Mouse (Mus musculus) liver, adult 2 months (tissue): ENCODE data around the gene Syde1. TPM values are rescaled to one million over a fixed set of nuclear protein-coding genes. Genes with fewer than 3 reads are reported as not detected.
A peak's percentile ranks its signal among the peaks of the same experiment; 100 is the strongest.

Experiments used
- DNase-seq: peaks from one replicate; pipeline ENCODE4 v3.0.0-alpha.2; 2011; ENCODE audit warnings: low read depth, low spot score; ENCODE audit errors: extremely low read depth
- H3K27ac ChIP-seq: fragments of 200-500 bp; replicated peaks from 2 replicates; pipeline ENCODE4 v1.5.1; 2012; ENCODE audit warnings: low read depth, mild to moderate bottlenecking, control low read depth, inconsistent platforms, low read length; ENCODE audit not compliant: insufficient read depth
- H3K27me3 ChIP-seq: fragments of 200-500 bp; 2 replicates; pipeline ENCODE4 v1.6.1; 2012; ENCODE audit warnings: mild to moderate bottlenecking, moderate library complexity, low read length, inconsistent platforms; ENCODE audit not compliant: control insufficient read depth, insufficient read depth
- H3K36me3 ChIP-seq: fragments of 200-500 bp; 2 replicates; pipeline ENCODE4 v1.6.1; 2012; ENCODE audit warnings: low read length, inconsistent platforms; ENCODE audit not compliant: control insufficient read depth, insufficient read depth
- H3K4me1 ChIP-seq: fragments of 200-500 bp; 2 replicates; pipeline ENCODE4 v1.6.1; 2011; ENCODE audit warnings: low read length; ENCODE audit not compliant: control insufficient read depth, insufficient read depth
- H3K4me3 ChIP-seq: fragments of 200-500 bp; 2 replicates; pipeline ENCODE4 v1.5.1; 2011; ENCODE audit warnings: low read depth, mild to moderate bottlenecking, control low read depth, low read length, moderate library complexity; ENCODE audit not compliant: insufficient read depth
- H3K79me2 ChIP-seq: fragments of 200-500 bp; 2 replicates; pipeline ENCODE4 v1.6.1; 2012; ENCODE audit warnings: inconsistent platforms, mild to moderate bottlenecking, low read length, moderate library complexity; ENCODE audit not compliant: control insufficient read depth, insufficient read depth
- H3K9ac ChIP-seq: fragments of 200-500 bp; 2 replicates; pipeline ENCODE4 v1.6.1; 2012; ENCODE audit warnings: low read depth, mild to moderate bottlenecking, control low read depth, inconsistent platforms, low read length
- CTCF ChIP-seq: fragments of 200-500 bp; IDR thresholded peaks from 2 replicates; pipeline ENCODE4 v1.5.1; 2011; ENCODE audit warnings: low read depth, low read length, control low read depth
- POLR2A ChIP-seq: fragments of 200-500 bp; IDR thresholded peaks from 2 replicates; pipeline ENCODE4 v1.6.1; 2011; ENCODE audit warnings: low read length, control low read depth; ENCODE audit not compliant: insufficient read depth; ENCODE audit errors: extremely low read depth
- WGBS: fragments of 180-500 bp; shearing (Covaris S2); methylation state at CpG from one replicate; pipeline ENCODE4 v1.1.7; 2018; 5-methylcytosine and 5-hydroxymethylcytosine counted together
- polyA plus RNA-seq: library from polyadenylated mRNA; depleted of rRNA; stranded (reverse); fragments of >200 nt; gene quantifications from 2 replicates; pipeline ENCODE4 v1.2.3, GENCODE M21; 2012
- total RNA-seq: library from RNA; depleted of rRNA; stranded (reverse); fragments of >200 nt; gene quantifications from 2 replicates; pipeline ENCODE4 v1.2.3, GENCODE M21; 2014

Syde1 gene
- total and polyA plus RNA-seq, 2 experiments: 0.74 to 3.4 TPM

DNA sequence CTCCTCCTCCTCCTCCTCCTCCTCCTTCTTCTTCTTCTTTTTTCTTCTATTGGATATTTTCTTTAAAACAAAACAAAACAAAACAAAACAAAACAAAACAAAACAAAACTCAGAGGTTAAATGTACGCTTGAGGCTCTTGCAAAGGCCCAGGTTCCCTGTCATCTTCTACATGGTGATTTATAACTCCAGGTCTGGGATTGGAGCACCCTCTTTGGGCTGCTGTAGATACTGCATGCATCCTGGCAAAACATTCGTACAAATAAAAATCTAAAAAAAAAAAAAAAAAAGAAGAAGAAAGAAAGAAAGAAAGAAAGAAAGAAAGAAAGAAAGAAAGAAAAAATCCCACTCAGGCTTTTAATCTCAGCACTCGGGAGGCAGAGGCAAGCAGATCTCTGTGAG lies 13.3 kb upstream of the Syde1 start:
- 36% methylated on average over 3 of the region's 3 CpGs for WGBS

GRCm38 (mm10) chr10:78599865-78600264 lies 8.1 kb upstream of the Syde1 start:
- Histone ChIP-seq H3K27me3 (peaks cover 13% of the 10 kb centered on the region; the same call in 1 of the 2 replicates), H3K4me3 (no peak overlapping the region), H3K4me1 (no peaks in the 10 kb centered on the region), H3K9ac (no peak overlapping the region), H3K27ac (no peak overlapping the region), H3K36me3 (no peaks in the 10 kb centered on the region), H3K79me2 (no peaks in the 10 kb centered on the region)
- no peak for DNase-seq
- WGBS: 79% methylated on average over 5 of the region's 5 CpGs
- TF ChIP-seq POLR2A (no peak), CTCF (no peak)

More for the DNA sequence above, 13.3 kb upstream of the Syde1 start:
- no peaks in the 10 kb centered on the region for H3K36me3 ChIP-seq
- peak; percentile 49 for DNase-seq
- H3K4me3 ChIP-seq: no peak overlapping the region
- 0 out of 2 replicates have a peak, but pooled peaks cover 3% of the 10 kb centered on the region for H3K27me3 ChIP-seq
- no peak overlapping the region for H3K27ac ChIP-seq
- H3K4me1 ChIP-seq: peaks cover 5% of the 10 kb centered on the region; the same call in 1 of the 2 replicates
- no peak overlapping the region for H3K9ac ChIP-seq
- H3K79me2 ChIP-seq: no peaks in the 10 kb centered on the region
- TF ChIP-seq CTCF (peak; percentile 29; the same call in 1 of the 2 replicates), POLR2A (no peak)

- no peak overlapping the region for H3K27ac ChIP-seq
- no peak for TF ChIP-seq POLR2A
- no peak for TF ChIP-seq CTCF
- H3K9ac ChIP-seq: no peak overlapping the region
- H3K4me1 ChIP-seq: no peaks in the 10 kb centered on the region
- H3K79me2 ChIP-seq: no peaks in the 10 kb centered on the region
- peaks cover 20% of the 10 kb centered on the region; the same call in 1 of the 2 replicates for H3K27me3 ChIP-seq
- DNase-seq: no peak
- no peak overlapping the region for H3K4me3 ChIP-seq
- no peaks in the 10 kb centered on the region for H3K36me3 ChIP-seq
Observed at GRCm38 (mm10) chr10:78594566-78594965, 2.8 kb upstream of the Syde1 start.

- TF ChIP-seq CTCF: no peak
- TF ChIP-seq POLR2A: no peak
- Histone ChIP-seq H3K36me3 (no peaks in the 10 kb centered on the region), H3K9ac (no peak overlapping the region), H3K79me2 (no peaks in the 10 kb centered on the region), H3K27ac (no peak overlapping the region), H3K4me3 (no peak overlapping the region), H3K4me1 (no peaks in the 10 kb centered on the region), H3K27me3 (peaks cover 20% of the 10 kb centered on the region; the same call in 1 of the 2 replicates)
- no peak for DNase-seq
- 72% methylated on average over 6 of the region's 6 CpGs for WGBS
Observed at GRCm38 (mm10) chr10:78594157-78594556, 2.4 kb upstream of the Syde1 start.

GRCm38 (mm10) chr10:78593736-78594135 lies 2.0 kb upstream of the Syde1 start:
- H3K4me1 ChIP-seq: no peaks in the 10 kb centered on the region
- H3K27me3 ChIP-seq: peaks cover 20% of the 10 kb centered on the region; the same call in 1 of the 2 replicates
- H3K4me3 ChIP-seq: no peak overlapping the region
- H3K27ac ChIP-seq: no peak overlapping the region
- DNase-seq: no peak
- no peaks in the 10 kb centered on the region for H3K79me2 ChIP-seq
- TF ChIP-seq POLR2A (no peak), CTCF (no peak)
- H3K9ac ChIP-seq: no peak overlapping the region
- WGBS: 88% methylated on average over 5 of the region's 5 CpGs
- H3K36me3 ChIP-seq: no peaks in the 10 kb centered on the region

- peaks cover 16% of the 10 kb centered on the region; the same call in 1 of the 2 replicates for H3K27me3 ChIP-seq
- DNase-seq: no peak
- no peak overlapping the region for H3K9ac ChIP-seq
- no peak overlapping the region for H3K4me3 ChIP-seq
- H3K36me3 ChIP-seq: no peaks in the 10 kb centered on the region
- 72% methylated on average over 4 of the region's 4 CpGs for WGBS
- no peaks in the 10 kb centered on the region for H3K79me2 ChIP-seq
- no peak for TF ChIP-seq CTCF
- TF ChIP-seq POLR2A: no peak
- H3K4me1 ChIP-seq: no peaks in the 10 kb centered on the region
- H3K27ac ChIP-seq: no peak overlapping the region
Observed at GRCm38 (mm10) chr10:78592856-78593379, 1.2 kb upstream of the Syde1 start.
